Mouse (Mus musculus): Measurements from ENCODE around the gene Dph5. TPM values are rescaled to one million over a fixed set of nuclear protein-coding genes. Genes with fewer than 3 reads are reported as not detected.
"Not testable (repeated sequence)": the region's sequence is repeated elsewhere in the genome, so short reads cannot be mapped to it uniquely, and the experiment has no call there.

The Dph5 gene
- polyA plus RNA-seq, 1 experiment = 10.2 TPM

DNA sequence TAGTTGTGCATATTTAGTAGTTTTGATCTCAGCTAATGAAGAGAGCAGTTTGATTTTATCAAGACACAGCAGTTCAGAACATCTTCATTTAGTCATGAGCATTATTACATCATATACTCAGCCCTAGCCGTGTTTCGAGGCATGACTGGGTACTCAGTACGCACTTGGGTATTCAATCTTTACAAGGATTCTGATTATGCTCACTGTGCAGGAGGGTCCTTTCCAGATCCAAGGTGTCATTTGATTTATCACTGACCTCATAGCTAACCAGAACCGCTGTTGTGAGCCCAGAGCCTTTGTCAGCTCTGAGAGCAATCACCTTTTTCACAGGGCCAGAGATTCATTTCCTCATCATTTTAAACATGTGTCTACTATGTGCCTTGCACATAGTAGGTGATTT lies 17.9 kb downstream of the Dph5 start:
- WGBS = 98% methylated on average over 4 of the region's 4 CpGs
- TF ChIP-seq POLR2A (IDR thresholded peaks at IDR 0.05; ENCODE audit: low read depth, low read length) (no peak), CTCF (IDR thresholded peaks at IDR 0.05; ENCODE audit: extremely low read depth, insufficient read depth, insufficient read length, insufficient replicate concordance) (no peak)

DNA sequence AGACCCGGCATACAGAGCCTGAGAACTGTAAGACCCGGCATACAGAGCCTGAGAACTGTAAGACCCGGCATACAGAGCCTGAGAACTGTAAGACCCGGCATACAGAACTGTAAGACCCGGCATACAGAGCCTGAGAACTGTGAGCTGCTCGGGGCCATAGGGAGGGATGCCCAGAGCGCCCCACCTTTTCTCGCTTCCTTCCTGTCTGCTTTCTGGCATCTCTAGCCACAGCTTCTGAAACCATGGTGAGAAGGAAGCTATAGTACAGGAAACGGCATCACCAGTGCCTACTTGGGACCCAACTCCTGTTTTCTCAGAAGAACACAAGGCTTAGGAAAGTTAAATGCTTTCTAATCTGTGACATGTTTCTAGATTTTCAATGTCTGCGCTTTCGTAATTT lies 19.8 kb downstream of the Dph5 start:
- H3K27me3 ChIP-seq (ENCODE audit: control insufficient read depth, insufficient read depth, low read length); H3K36me3 ChIP-seq (ENCODE audit: control insufficient read depth, insufficient read depth, low read length); H3K27ac ChIP-seq (ENCODE audit: insufficient read depth, low read length); H3K4me1 ChIP-seq (ENCODE audit: control insufficient read depth, insufficient read depth, insufficient read length); H3K4me3 ChIP-seq (ENCODE audit: extremely low read depth, insufficient read depth, insufficient read length): not testable (repeated sequence)
- 71% methylated on average over 9 of the region's 11 CpGs for WGBS
- peak in 1 of 2 experiments; percentile 27 for DNase-seq (ENCODE audit: low read depth in 1 of 2, low spot score in 2 of 2)

More for the DNA sequence above, 17.9 kb downstream of the Dph5 start:
- Histone ChIP-seq H3K36me3 (ENCODE audit: control insufficient read depth, insufficient read depth, low read length) (peaks cover 3% of the 10 kb centered on the region; the same call in 1 of the 2 replicates), H3K4me1 (ENCODE audit: control insufficient read depth, insufficient read depth, insufficient read length) (peaks cover 3% of the 10 kb centered on the region), H3K27ac (ENCODE audit: insufficient read depth, low read length) (no peak overlapping the region), H3K27me3 (ENCODE audit: control insufficient read depth, insufficient read depth, low read length) (no peaks in the 10 kb centered on the region), H3K4me3 (ENCODE audit: extremely low read depth, insufficient read depth, insufficient read length) (no peak overlapping the region)
- DNase-seq (ENCODE audit: low read depth in 1 of 2, low spot score in 2 of 2) = no peak

GRCm38 (mm10) chr3:115924401-115925190 lies 37.0 kb downstream of the Dph5 start:
- Histone ChIP-seq H3K36me3 (ENCODE audit: control insufficient read depth, insufficient read depth, low read length) (peaks cover 16% of the 10 kb centered on the region), H3K27me3 (ENCODE audit: control insufficient read depth, insufficient read depth, low read length) (no peaks in the 10 kb centered on the region), H3K27ac (ENCODE audit: insufficient read depth, low read length) (no peak overlapping the region), H3K4me1 (ENCODE audit: control insufficient read depth, insufficient read depth, insufficient read length) (no peaks in the 10 kb centered on the region), H3K4me3 (ENCODE audit: extremely low read depth, insufficient read depth, insufficient read length) (no peak overlapping the region)
- no peak for TF ChIP-seq CTCF (IDR thresholded peaks at IDR 0.05; ENCODE audit: extremely low read depth, insufficient read depth, insufficient read length, insufficient replicate concordance)
- TF ChIP-seq POLR2A (IDR thresholded peaks at IDR 0.05; ENCODE audit: low read depth, low read length) = no peak
- WGBS = 90% methylated on average over 4 of the region's 4 CpGs
- DNase-seq (ENCODE audit: low read depth in 1 of 2, low spot score in 2 of 2) = no peak

DNA sequence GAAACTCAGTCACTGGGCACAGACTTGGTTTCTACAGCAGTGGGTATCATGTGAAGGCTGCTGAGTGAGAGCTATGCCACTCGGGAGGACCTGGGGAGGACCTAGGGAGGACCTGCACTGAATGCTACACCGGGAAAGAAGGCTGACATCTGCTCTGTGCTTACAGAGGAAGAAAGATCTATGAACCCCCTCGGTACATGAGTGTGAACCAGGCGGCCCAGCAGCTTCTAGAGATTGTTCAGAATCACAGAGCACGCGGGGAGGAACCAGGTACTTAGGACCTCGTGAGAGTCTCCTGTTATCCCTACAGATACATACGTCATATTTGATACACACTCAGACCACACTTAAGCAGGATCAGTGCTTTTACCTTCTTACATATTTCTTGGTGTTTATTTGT lies 38.9 kb downstream of the Dph5 start:
- H3K36me3 ChIP-seq (ENCODE audit: control insufficient read depth, insufficient read depth, low read length) = peaks cover 19% of the 10 kb centered on the region
- no peak for DNase-seq (ENCODE audit: low read depth in 1 of 2, low spot score in 2 of 2)
- TF ChIP-seq CTCF (IDR thresholded peaks at IDR 0.05; ENCODE audit: extremely low read depth, insufficient read depth, insufficient read length, insufficient replicate concordance) (no peak), POLR2A (IDR thresholded peaks at IDR 0.05; ENCODE audit: low read depth, low read length) (no peak)
- H3K27ac ChIP-seq (ENCODE audit: insufficient read depth, low read length) = no peak overlapping the region
- no peaks in the 10 kb centered on the region for H3K27me3 ChIP-seq (ENCODE audit: control insufficient read depth, insufficient read depth, low read length)
- WGBS = 94% methylated on average over 8 of the region's 8 CpGs
- no peak overlapping the region for H3K4me3 ChIP-seq (ENCODE audit: extremely low read depth, insufficient read depth, insufficient read length)
- no peaks in the 10 kb centered on the region for H3K4me1 ChIP-seq (ENCODE audit: control insufficient read depth, insufficient read depth, insufficient read length)

- no peak overlapping the region for H3K4me3 ChIP-seq (ENCODE audit: extremely low read depth, insufficient read depth, insufficient read length)
- DNase-seq (ENCODE audit: low read depth in 1 of 2, low spot score in 2 of 2) = no peak
- no peaks in the 10 kb centered on the region for H3K27me3 ChIP-seq (ENCODE audit: control insufficient read depth, insufficient read depth, low read length)
- WGBS = 84% methylated on average over 6 of the region's 6 CpGs
- TF ChIP-seq CTCF (IDR thresholded peaks at IDR 0.05; ENCODE audit: extremely low read depth, insufficient read depth, insufficient read length, insufficient replicate concordance) = no peak
- TF ChIP-seq POLR2A (IDR thresholded peaks at IDR 0.05; ENCODE audit: low read depth, low read length) = no peak
- peak overlapping the region; percentile 12; the same call in 1 of the 2 replicates for H3K27ac ChIP-seq (ENCODE audit: insufficient read depth, low read length)
- H3K36me3 ChIP-seq (ENCODE audit: control insufficient read depth, insufficient read depth, low read length) = peaks cover 11% of the 10 kb centered on the region
- H3K4me1 ChIP-seq (ENCODE audit: control insufficient read depth, insufficient read depth, insufficient read length) = no peaks in the 10 kb centered on the region; the same call in 1 of the 2 replicates
These were observed 44.1 kb downstream of the Dph5 start for GRCm38 (mm10) chr3:115931701-115932100.

DNA sequence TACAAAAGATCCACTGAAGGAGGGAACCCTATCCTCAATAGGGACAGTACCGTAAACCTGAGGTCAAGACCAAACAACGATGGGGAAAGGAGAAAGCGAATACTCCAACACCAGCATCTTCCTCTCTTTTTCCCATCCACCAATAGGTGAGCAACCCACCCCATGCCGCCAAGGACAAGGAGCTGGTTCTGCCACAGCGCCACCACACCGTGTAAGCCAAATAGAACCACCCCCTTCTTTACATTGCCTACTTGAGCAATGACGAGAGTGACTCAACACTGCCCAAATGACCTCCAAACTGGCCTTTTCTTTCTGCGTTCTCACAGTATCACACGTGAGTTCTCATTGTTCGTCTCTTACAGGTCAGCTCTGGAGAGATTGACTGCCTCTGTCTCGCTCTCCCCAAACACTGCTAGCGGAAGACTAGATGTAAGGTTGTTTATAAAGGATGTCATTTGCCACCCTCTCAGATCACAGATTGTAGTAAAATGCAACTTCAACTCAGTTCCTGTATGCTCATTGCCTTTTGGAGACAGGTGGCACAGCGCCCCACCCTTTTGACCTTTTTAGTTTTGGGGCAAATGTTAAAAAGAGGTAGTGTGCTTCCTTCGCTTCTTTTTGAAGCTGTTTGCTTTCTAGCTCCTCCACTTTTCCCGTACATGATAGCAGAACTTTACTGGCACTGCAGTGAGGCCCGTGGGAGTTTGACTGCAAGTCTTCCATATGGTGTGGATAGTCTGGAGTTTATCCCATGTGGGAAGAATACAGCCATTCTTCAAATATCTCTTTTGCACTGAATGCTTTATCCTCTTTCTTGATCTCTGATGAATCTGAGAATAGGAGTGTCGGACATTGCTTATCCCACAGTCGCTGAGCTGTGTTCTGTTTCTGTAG lies 45.9 kb downstream of the Dph5 start:
- Histone ChIP-seq H3K27ac (ENCODE audit: insufficient read depth, low read length) (peak overlapping the region; percentile 81), H3K36me3 (ENCODE audit: control insufficient read depth, insufficient read depth, low read length) (peaks cover 3% of the 10 kb centered on the region), H3K4me1 (ENCODE audit: control insufficient read depth, insufficient read depth, insufficient read length) (no peaks in the 10 kb centered on the region; the same call in 1 of the 2 replicates), H3K4me3 (ENCODE audit: extremely low read depth, insufficient read depth, insufficient read length) (no peak overlapping the region; the same call in 1 of the 2 replicates), H3K27me3 (ENCODE audit: control insufficient read depth, insufficient read depth, low read length) (no peaks in the 10 kb centered on the region)
- DNase-seq (ENCODE audit: low read depth in 1 of 2, low spot score in 2 of 2) = peak; percentile 38 to 41
- 73% methylated on average over 18 of the region's 18 CpGs for WGBS
- TF ChIP-seq CTCF (IDR thresholded peaks at IDR 0.05; ENCODE audit: extremely low read depth, insufficient read depth, insufficient read length, insufficient replicate concordance) (no peak), POLR2A (IDR thresholded peaks at IDR 0.05; ENCODE audit: low read depth, low read length) (peak; percentile 65)

All from spleen, adult 2 months (tissue).